ENCODE assay signal across 8 mouse cellular contexts in the genomic region with DNA sequence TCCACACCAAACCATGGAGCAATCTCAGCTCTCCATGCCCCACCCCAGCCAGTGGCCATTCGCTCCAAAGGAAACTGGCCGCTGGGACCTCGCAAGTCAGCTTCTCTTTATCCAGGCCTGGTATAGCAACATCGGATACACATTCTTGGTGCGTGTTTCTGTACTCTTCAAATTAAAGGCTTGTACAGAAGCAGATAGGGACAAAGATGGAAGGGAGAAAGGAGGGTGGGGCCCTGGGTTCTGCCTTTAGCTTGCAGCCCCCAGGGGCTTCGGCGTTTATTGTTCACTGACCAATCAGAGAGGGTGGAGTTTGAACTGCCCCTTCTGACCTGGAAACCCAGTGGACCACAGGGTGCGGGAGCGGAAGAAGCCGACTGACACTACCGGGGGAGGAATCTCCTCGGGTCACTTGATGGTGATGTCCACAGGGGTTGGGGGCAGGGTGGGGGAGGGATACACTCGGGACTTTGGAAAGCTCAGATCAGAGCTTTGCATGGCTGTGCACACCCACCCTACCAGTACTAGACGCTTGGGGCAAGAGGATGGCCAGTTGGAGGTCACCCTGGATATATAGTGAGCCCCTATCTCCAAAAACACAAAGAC. TPM values are rescaled to one million over a fixed set of nuclear protein-coding genes. Genes with fewer than 3 reads are reported as not detected.
A peak's percentile ranks its signal among the peaks of the same experiment; 100 is the strongest.
DNase-seq lines count a peak whose midpoint lies in the region; ATAC-seq and TF ChIP-seq lines count a peak whose summit lies in the region.

No protein-coding gene starts in this region.

- peak; percentile 15; the same call in 1 of the 2 replicates for ATAC-seq in lung, embryonic 14.5 days (ENCODE audit: insufficient read depth)
- no peak for ATAC-seq in embryonic facial prominence, embryonic 13.5 days (ENCODE audit: insufficient number of reproducible peaks, insufficient read depth, low FRiP score, low TSS enrichment, low read depth)
- ATAC-seq in intestine, embryonic 14.5 days (replicated peaks; ENCODE audit: low FRiP score, low TSS enrichment, low read depth), result no peak
- no peak for ATAC-seq in liver, embryonic 14.5 days (ENCODE audit: insufficient read depth)
- ATAC-seq in inflammation-experienced regulatory T-cells, adult 6 months, result no peak

- TF ChIP-seq EP300 in liver, embryonic 14.5 days (IDR thresholded peaks at IDR 0.05; ENCODE audit: low read depth), result no peak

- peak overlapping the region; percentile 75 for H3K9ac ChIP-seq in lung, embryonic 14.5 days
- H3K9ac ChIP-seq in embryonic facial prominence, embryonic 13.5 days, result peak overlapping the region; percentile 84
- H3K9ac ChIP-seq in intestine, embryonic 14.5 days (ENCODE audit: low read length), result peak overlapping the region; percentile 75
- H3K9ac ChIP-seq in liver, embryonic 14.5 days (replicated peaks), result peak overlapping the region; percentile 50

- 17% methylated on average over 14 of the region's 14 CpGs for WGBS in lung, embryonic 14.5 days
- WGBS in embryonic facial prominence, embryonic 13.5 days, result 15% methylated on average over 14 of the region's 14 CpGs
- WGBS in intestine, embryonic 14.5 days, result 13% methylated on average over 14 of the region's 14 CpGs
- 24% methylated on average over 14 of the region's 14 CpGs for WGBS in liver, embryonic 14.5 days (ENCODE audit: insufficient replicate concordance)

- H3K9me3 ChIP-seq in lung, embryonic 14.5 days (ENCODE audit: low read depth, low read length), result no peaks in the 10 kb centered on the region
- H3K9me3 ChIP-seq in embryonic facial prominence, embryonic 13.5 days, result no peaks in the 10 kb centered on the region
- no peaks in the 10 kb centered on the region for H3K9me3 ChIP-seq in intestine, embryonic 14.5 days (ENCODE audit: control insufficient read depth, low read length)
- H3K9me3 ChIP-seq in liver, embryonic 14.5 days (ENCODE audit: control insufficient read depth, low read length), result no peaks in the 10 kb centered on the region

- 0 out of 2 replicates have a peak, but pooled peaks cover 3% of the 10 kb centered on the region for H3K36me3 ChIP-seq in lung, embryonic 14.5 days (ENCODE audit: insufficient read depth)
- H3K36me3 ChIP-seq in embryonic facial prominence, embryonic 13.5 days, result no peaks in the 10 kb centered on the region
- H3K36me3 ChIP-seq in intestine, embryonic 14.5 days (ENCODE audit: control insufficient read depth, insufficient read depth, low read length), result peaks cover 5% of the 10 kb centered on the region; the same call in 1 of the 2 replicates
- no peaks in the 10 kb centered on the region for H3K36me3 ChIP-seq in liver, embryonic 14.5 days (replicated peaks; ENCODE audit: control insufficient read depth, insufficient read depth, low read depth)

- peaks cover 20% of the 10 kb centered on the region for H3K4me1 ChIP-seq in lung, embryonic 14.5 days (ENCODE audit: insufficient read depth)
- H3K4me1 ChIP-seq in embryonic facial prominence, embryonic 13.5 days, result peaks cover 38% of the 10 kb centered on the region
- peaks cover 37% of the 10 kb centered on the region for H3K4me1 ChIP-seq in intestine, embryonic 14.5 days (replicated peaks; ENCODE audit: control insufficient read depth, insufficient read depth, low read length)
- peaks cover 2 to 17% of the 10 kb centered on the region in 2 experiments for H3K4me1 ChIP-seq in liver, embryonic 14.5 days (replicated peaks; ENCODE audit: control insufficient read depth in 2 of 2, insufficient read depth in 2 of 2, low read length in 1 of 2)

- peak; percentile 38 for DNase-seq in lung, embryonic 14.5 days
- DNase-seq in lung, postnatal 25 days (ENCODE audit: low spot score), result no peak
- no peak for DNase-seq in intestine, embryonic 14.5 days (ENCODE audit: low spot score)
- DNase-seq in liver, embryonic 14.5 days (ENCODE audit: low read depth in 3 of 3, low spot score in 3 of 3), result no peak
- DNase-seq in yolk sac, embryonic 10.5 days (ENCODE audit: low spot score), result peak; percentile 77
- DNase-seq in right cerebral cortex, postnatal 36 days (ENCODE audit: low spot score in 2 of 2), result no peak

- H3K27ac ChIP-seq in lung, embryonic 14.5 days (ENCODE audit: low read depth), result peak overlapping the region; percentile 33; the same call in 1 of the 2 replicates
- H3K27ac ChIP-seq in embryonic facial prominence, embryonic 13.5 days, result no peak overlapping the region
- no peak overlapping the region for H3K27ac ChIP-seq in intestine, embryonic 14.5 days (ENCODE audit: low read depth)
- no peak overlapping the region for H3K27ac ChIP-seq in liver, embryonic 14.5 days

- H3K4me3 ChIP-seq in lung, embryonic 14.5 days (ENCODE audit: low read depth, low read length), result peak overlapping the region; percentile 69
- peak overlapping the region; percentile 69 for H3K4me3 ChIP-seq in embryonic facial prominence, embryonic 13.5 days
- peak overlapping the region; percentile 75 for H3K4me3 ChIP-seq in intestine, embryonic 14.5 days (ENCODE audit: low read depth, low read length)
- H3K4me3 ChIP-seq in liver, embryonic 14.5 days (ENCODE audit: insufficient read depth in 1 of 2, low read depth in 2 of 2, low read length in 2 of 2), result peak overlapping the region; percentile 64 to 76

- H3K27me3 ChIP-seq in lung, embryonic 14.5 days (ENCODE audit: insufficient read depth, low read length), result no peaks in the 10 kb centered on the region
- H3K27me3 ChIP-seq in embryonic facial prominence, embryonic 13.5 days, result 0 out of 2 replicates have a peak, but pooled peaks cover under 1% of the 10 kb centered on the region
- no peaks in the 10 kb centered on the region for H3K27me3 ChIP-seq in intestine, embryonic 14.5 days (replicated peaks; ENCODE audit: control insufficient read depth, insufficient read depth, low read length)
- peaks cover 7% of the 10 kb centered on the region; the same call in 1 of the 2 replicates for H3K27me3 ChIP-seq in liver, embryonic 14.5 days (ENCODE audit: control insufficient read depth, insufficient read depth, low read length)

- TF ChIP-seq CTCF in lung, embryonic 14.5 days (IDR thresholded peaks at IDR 0.05; ENCODE audit: low read depth), result no peak
- no peak for TF ChIP-seq CTCF in liver, embryonic 14.5 days (IDR thresholded peaks at IDR 0.05; ENCODE audit: low read depth)

- peak overlapping the region; percentile 98 for H3K4me2 ChIP-seq in lung, embryonic 14.5 days
- peak overlapping the region; percentile 91 for H3K4me2 ChIP-seq in embryonic facial prominence, embryonic 13.5 days
- peak overlapping the region; percentile 88 for H3K4me2 ChIP-seq in intestine, embryonic 14.5 days (ENCODE audit: low read length)
- peak overlapping the region; percentile 86 for H3K4me2 ChIP-seq in liver, embryonic 14.5 days (ENCODE audit: low read depth)

RNA-seq across cellular contexts. Expression of a gene that starts 0.8 kb away (rescaled TPM):
- polyA plus RNA-seq in lung, embryonic 14.5 days (2014; fragmentation: Nextera tagmentation; extraction: Ambion mirVana), result 201 and 204 TPM in 2 replicates
- 71.3 and 90.2 TPM in 2 replicates for polyA plus RNA-seq in embryonic facial prominence, embryonic 13.5 days (2015; fragmentation: Nextera tagmentation; extraction: Ambion mirVana)
- polyA plus RNA-seq in intestine, embryonic 14.5 days (2014; fragmentation: Nextera tagmentation; extraction: Ambion mirVana), result 410 and 468 TPM in 2 replicates
- polyA plus RNA-seq in liver, embryonic 14.5 days (2012; rRNA removed), result 57.0 and 59.6 TPM in 2 replicates
- polyA plus RNA-seq in liver, embryonic 14.5 days (2014; fragmentation: Nextera tagmentation; extraction: Ambion mirVana), result 77.7 and 88.7 TPM in 2 replicates
- 100 to 1,000 TPM; 181 to 242 (median 218) TPM for polyA plus RNA-seq in inflammation-experienced regulatory T-cells, adult 6 months (2017; shearing (Covaris generic))

RNA-seq across cellular contexts. Expression of a gene that starts 22.5 kb away (rescaled TPM):
- 11.5 and 11.8 TPM in 2 replicates for polyA plus RNA-seq in lung, embryonic 14.5 days (2014; fragmentation: Nextera tagmentation; extraction: Ambion mirVana)
- 8.4 and 11.6 TPM in 2 replicates for polyA plus RNA-seq in embryonic facial prominence, embryonic 13.5 days (2015; fragmentation: Nextera tagmentation; extraction: Ambion mirVana)
- polyA plus RNA-seq in intestine, embryonic 14.5 days (2014; fragmentation: Nextera tagmentation; extraction: Ambion mirVana), result 12.9 and 14.0 TPM in 2 replicates
- 2.5 TPM in 2 replicates for polyA plus RNA-seq in liver, embryonic 14.5 days (2012; rRNA removed)
- 2.7 and 3.3 TPM in 2 replicates for polyA plus RNA-seq in liver, embryonic 14.5 days (2014; fragmentation: Nextera tagmentation; extraction: Ambion mirVana)
- polyA plus RNA-seq in inflammation-experienced regulatory T-cells, adult 6 months (2017; shearing (Covaris generic)), result 1 to 10 TPM; 6.8 to 8.0 (median 7.1) TPM

Comparison
In these comparisons a context has a peak if more than half of its experiments do, and no peak if none do; other contexts are left out.
1. DNase-seq: peak in lung, embryonic 14.5 days (single experiment) and yolk sac, embryonic 10.5 days (single experiment); none in lung, postnatal 25 days (single experiment), intestine, embryonic 14.5 days (single experiment), liver, embryonic 14.5 days (0 of 3) and right cerebral cortex, postnatal 36 days (0 of 2).
2. Peak in every context shown above with its lines, with median percentiles within 50 percentile points of each other: H3K4me2 ChIP-seq, H3K4me3 ChIP-seq and H3K9ac ChIP-seq.